Mouse (Mus musculus): Measurements from ENCODE around the gene Hoxc4.

- TF ChIP-seq CTCF (IDR thresholded peaks at IDR 0.05; ENCODE audit: borderline replicate concordance, insufficient read depth, low read depth, low read length) (no peak), POLR2A (IDR thresholded peaks at IDR 0.05; ENCODE audit: borderline replicate concordance, insufficient read depth, low read length) (no peak)
Measured at GRCm38 (mm10) chr15:102977423-102977974, 41.2 kb upstream of the Hoxc4 start.

Data from cerebellum, adult 2 months (tissue).